Mouse (Mus musculus): ENCODE data around the gene Krt8. TPM values are rescaled to one million over a fixed set of nuclear protein-coding genes. Genes with fewer than 3 reads are reported as not detected.

Krt8 gene
- polyA plus RNA-seq, 1 experiment from 2014 or later = 27.2 TPM

DNA sequence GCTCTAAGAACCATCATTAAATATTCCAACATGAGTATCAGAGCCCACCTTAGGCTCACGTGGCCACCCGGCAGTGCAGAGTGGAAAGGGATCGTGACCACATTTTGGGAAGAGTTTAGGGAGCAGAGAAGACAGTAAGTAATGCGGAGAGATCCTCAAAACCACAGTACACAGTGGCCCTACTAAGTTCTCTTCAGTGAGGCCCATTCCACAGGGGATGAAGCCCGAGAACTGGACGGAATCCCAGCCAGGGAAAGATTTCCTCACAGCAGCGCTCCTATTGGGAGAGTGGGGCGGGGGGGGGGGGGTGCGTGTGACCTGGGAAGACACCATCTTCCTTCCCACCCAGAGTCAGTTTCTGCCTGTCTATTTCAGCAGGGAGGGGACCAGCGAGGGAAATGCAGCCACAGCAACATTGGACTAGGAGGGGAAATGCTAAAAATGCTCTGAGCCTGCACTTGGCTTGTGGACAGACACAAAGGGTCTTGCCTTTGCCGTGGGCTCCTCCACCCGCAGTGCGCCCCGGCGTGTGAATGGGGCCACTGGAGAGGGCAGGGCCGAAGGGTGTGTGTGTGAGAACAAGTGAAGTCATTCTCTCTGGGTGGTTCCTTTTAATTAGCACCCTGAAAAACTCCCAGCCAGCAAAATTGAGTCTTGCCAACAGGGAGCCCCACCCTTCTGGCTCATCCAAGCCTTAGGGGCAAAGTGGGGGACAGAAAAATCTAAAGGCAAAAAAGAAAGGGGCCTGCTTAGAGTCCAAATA, 30.0 kb downstream of the Krt8 start:
- Histone ChIP-seq H3K4me3 (no peak overlapping the region), H3K4me2 (no peak overlapping the region), H3K36me3 (no peaks in the 10 kb centered on the region), H3K27ac (ENCODE audit: poor library complexity, severe bottlenecking) (no peak overlapping the region), H3K9ac (no peak overlapping the region), H3K9me3 (replicated peaks) (no peaks in the 10 kb centered on the region), H3K4me1 (replicated peaks) (peaks cover 30% of the 10 kb centered on the region), H3K27me3 (replicated peaks) (peaks cover 23% of the 10 kb centered on the region)
- 60% methylated on average over 15 of the region's 16 CpGs for WGBS
- ATAC-seq (ENCODE audit: insufficient number of reproducible peaks, low FRiP score) = no peak

DNA sequence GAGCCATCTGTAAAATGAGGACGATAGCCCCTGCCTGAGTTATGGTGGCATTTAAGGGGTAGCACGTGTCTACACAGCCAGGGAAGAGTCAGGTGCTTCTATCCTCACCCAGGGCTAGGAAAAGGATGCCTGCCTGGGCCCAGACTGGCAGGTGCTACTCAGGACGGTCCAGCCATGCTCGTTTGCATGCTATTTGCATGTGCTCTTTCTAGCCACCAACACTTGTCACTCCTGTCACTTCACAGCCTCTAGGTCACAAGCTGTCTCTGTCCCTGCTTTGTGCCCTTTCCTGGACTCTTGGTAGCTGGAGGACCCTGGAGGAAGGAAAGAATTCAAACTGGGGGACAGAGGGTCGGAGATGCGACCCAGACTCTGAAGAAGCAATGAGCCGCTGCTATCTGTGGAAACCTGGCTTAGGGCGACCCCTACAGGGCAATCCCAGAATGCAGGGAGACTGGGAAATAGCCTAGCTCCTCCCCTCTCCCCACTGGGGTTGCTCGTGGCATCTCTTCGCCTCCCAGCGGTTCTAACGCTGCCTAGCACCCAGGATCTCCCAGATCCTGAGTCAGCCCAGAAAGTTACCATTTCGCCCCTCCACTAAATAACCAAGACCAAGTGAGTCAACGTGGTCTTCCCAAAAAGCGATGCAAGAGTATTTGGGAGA, 30.7 kb downstream of the Krt8 start:
- H3K36me3 ChIP-seq = no peaks in the 10 kb centered on the region
- H3K4me1 ChIP-seq (replicated peaks) = peaks cover 30% of the 10 kb centered on the region
- no peak overlapping the region for H3K9ac ChIP-seq
- H3K9me3 ChIP-seq (replicated peaks) = no peaks in the 10 kb centered on the region
- no peak overlapping the region for H3K27ac ChIP-seq (ENCODE audit: poor library complexity, severe bottlenecking)
- ATAC-seq (ENCODE audit: insufficient number of reproducible peaks, low FRiP score) = no peak
- H3K4me3 ChIP-seq = no peak overlapping the region
- WGBS = 11% methylated on average over 15 of the region's 15 CpGs
- H3K27me3 ChIP-seq (replicated peaks) = peaks cover 23% of the 10 kb centered on the region
- no peak overlapping the region for H3K4me2 ChIP-seq

- Histone ChIP-seq H3K4me1 (replicated peaks) (0 out of 2 replicates have a peak, but pooled peaks cover 4% of the 10 kb centered on the region), H3K36me3 (no peaks in the 10 kb centered on the region), H3K27me3 (replicated peaks) (peaks cover 19% of the 10 kb centered on the region), H3K4me2 (no peak overlapping the region), H3K4me3 (no peak overlapping the region), H3K9me3 (replicated peaks) (no peaks in the 10 kb centered on the region), H3K27ac (ENCODE audit: poor library complexity, severe bottlenecking) (no peak overlapping the region), H3K9ac (no peak overlapping the region)
- WGBS = 1% methylated on average over 3 of the region's 6 CpGs
- ATAC-seq (ENCODE audit: insufficient number of reproducible peaks, low FRiP score) = no peak
These were observed 33.7 kb downstream of the Krt8 start for GRCm38 (mm10) chr15:101970536-101970935.

- Histone ChIP-seq H3K9me3 (replicated peaks) (no peaks in the 10 kb centered on the region), H3K27ac (ENCODE audit: poor library complexity, severe bottlenecking) (no peak overlapping the region), H3K27me3 (replicated peaks) (peaks cover 17% of the 10 kb centered on the region), H3K36me3 (no peaks in the 10 kb centered on the region), H3K4me3 (no peak overlapping the region), H3K9ac (no peak overlapping the region), H3K4me2 (no peak overlapping the region), H3K4me1 (replicated peaks) (no peaks in the 10 kb centered on the region)
- ATAC-seq (ENCODE audit: insufficient number of reproducible peaks, low FRiP score) = no peak
- 63% methylated on average over 8 of the region's 8 CpGs for WGBS
These were observed 37.5 kb downstream of the Krt8 start for GRCm38 (mm10) chr15:101966808-101967207.

DNA sequence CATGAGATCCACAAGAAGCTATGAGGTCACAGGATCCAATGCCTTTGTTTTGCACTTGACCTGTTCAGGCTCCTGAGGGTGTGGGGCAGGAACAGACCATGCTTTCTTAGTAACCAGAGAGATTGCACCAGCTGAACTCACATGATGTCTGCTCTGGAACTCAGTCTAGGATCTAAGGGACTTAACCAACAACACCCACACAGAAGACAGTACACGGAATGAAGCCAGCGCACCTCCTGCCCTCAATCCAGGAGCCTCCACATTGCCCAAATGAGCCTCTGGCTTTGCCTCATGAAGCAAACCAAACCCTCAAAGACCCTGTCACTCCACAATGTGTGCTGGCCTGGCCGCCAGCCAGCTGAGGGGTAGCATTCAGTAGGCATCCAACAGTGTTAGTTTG, 45.4 kb downstream of the Krt8 start:
- Histone ChIP-seq H3K27ac (ENCODE audit: poor library complexity, severe bottlenecking) (no peak overlapping the region), H3K4me2 (no peak overlapping the region), H3K27me3 (replicated peaks) (peaks cover 19% of the 10 kb centered on the region), H3K4me3 (no peak overlapping the region), H3K4me1 (replicated peaks) (no peaks in the 10 kb centered on the region), H3K9me3 (replicated peaks) (no peaks in the 10 kb centered on the region), H3K9ac (no peak overlapping the region), H3K36me3 (no peaks in the 10 kb centered on the region)
- ATAC-seq (ENCODE audit: insufficient number of reproducible peaks, low FRiP score) = no peak
- 88% methylated on average over 3 of the region's 3 CpGs for WGBS

DNA sequence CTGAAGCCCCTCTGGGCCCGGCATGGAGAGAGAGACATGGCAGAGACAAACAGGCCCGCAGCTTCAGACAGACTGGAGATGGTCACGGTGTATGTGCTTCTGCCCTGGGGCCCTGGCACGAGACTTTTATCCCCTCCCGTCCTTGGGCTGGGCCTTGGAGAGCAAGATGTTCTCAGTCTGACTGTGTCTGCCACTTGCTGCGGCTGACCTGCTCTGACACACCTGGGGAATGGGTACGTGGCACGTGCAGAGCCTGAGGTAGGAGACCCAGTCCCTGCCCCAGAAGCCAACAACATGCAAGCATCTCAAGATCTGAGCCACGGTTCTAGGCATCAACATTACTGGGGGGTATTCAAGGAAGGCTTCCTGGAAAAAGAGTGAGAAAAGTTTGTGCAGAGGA, 50.1 kb downstream of the Krt8 start, which contains the start of gene Krt78:
Gene Krt78, minus strand, starts transcription at position 101 of the 400 bp plus-strand sequence.
- Histone ChIP-seq H3K27ac (ENCODE audit: poor library complexity, severe bottlenecking) (no peak within 1 kb of the TSS), H3K4me1 (replicated peaks) (no peaks in the 10 kb centered on the region), H3K27me3 (replicated peaks) (peaks cover 37% of the 10 kb centered on the region), H3K9ac (no peak within 1 kb of the TSS), H3K4me2 (no peak within 1 kb of the TSS), H3K36me3 (no peaks in the 10 kb centered on the region), H3K4me3 (no peak within 1 kb of the TSS), H3K9me3 (replicated peaks) (no peaks in the 10 kb centered on the region)
- WGBS = 78% methylated on average over 9 of the region's 9 CpGs
- no peak for ATAC-seq (ENCODE audit: insufficient number of reproducible peaks, low FRiP score)

GRCm38 (mm10) chr15:101952733-101953474, 51.4 kb downstream of the Krt8 start:
- Histone ChIP-seq H3K9ac (no peak overlapping the region), H3K9me3 (replicated peaks) (no peaks in the 10 kb centered on the region), H3K4me2 (no peak overlapping the region), H3K27me3 (replicated peaks) (peaks cover 47% of the 10 kb centered on the region), H3K27ac (ENCODE audit: poor library complexity, severe bottlenecking) (no peak overlapping the region), H3K4me1 (replicated peaks) (no peaks in the 10 kb centered on the region), H3K4me3 (no peak overlapping the region), H3K36me3 (no peaks in the 10 kb centered on the region)
- WGBS = 68% methylated on average over 7 of the region's 7 CpGs
- ATAC-seq (ENCODE audit: insufficient number of reproducible peaks, low FRiP score) = no peak

Other genes with a start within 250 kb of the Krt8 start
- gene Krt72, start 218.0 kb downstream of the Krt8 start, polyA plus RNA-seq (2016; fragmentation: Nextera tagmentation; extraction: Ambion mirVana) = not detected in 2 replicates
- not detected in 2 replicates for gene Krt73, start 202.1 kb downstream of the Krt8 start, polyA plus RNA-seq (2016; fragmentation: Nextera tagmentation; extraction: Ambion mirVana)
- gene Krt2, start 186.3 kb downstream of the Krt8 start, polyA plus RNA-seq (2016; fragmentation: Nextera tagmentation; extraction: Ambion mirVana) = not detected in 2 replicates
- 0.63 and 0.76 TPM in 2 replicates for gene Krt1, start 153.7 kb downstream of the Krt8 start, polyA plus RNA-seq (2016; fragmentation: Nextera tagmentation; extraction: Ambion mirVana)
- gene Krt77, start 134.8 kb downstream of the Krt8 start, polyA plus RNA-seq (2016; fragmentation: Nextera tagmentation; extraction: Ambion mirVana) = not detected in 2 replicates
- gene Krt76, start 111.6 kb downstream of the Krt8 start, polyA plus RNA-seq (2016; fragmentation: Nextera tagmentation; extraction: Ambion mirVana) = not detected in 2 replicates
- gene Krt4, start 79.7 kb downstream of the Krt8 start, polyA plus RNA-seq (2016; fragmentation: Nextera tagmentation; extraction: Ambion mirVana) = not detected in 2 replicates
- 1.2 and 1.6 TPM in 2 replicates for gene Krt79, start 64.2 kb downstream of the Krt8 start, polyA plus RNA-seq (2016; fragmentation: Nextera tagmentation; extraction: Ambion mirVana)
- not detected in 2 replicates for gene Krt78, start 50.2 kb downstream of the Krt8 start, polyA plus RNA-seq (2016; fragmentation: Nextera tagmentation; extraction: Ambion mirVana)
- 30.8 and 38.0 TPM in 2 replicates for gene Krt18, start 23.7 kb upstream of the Krt8 start, polyA plus RNA-seq (2016; fragmentation: Nextera tagmentation; extraction: Ambion mirVana)
- gene Eif4b, start 69.3 kb upstream of the Krt8 start, polyA plus RNA-seq (2016; fragmentation: Nextera tagmentation; extraction: Ambion mirVana) = 79.9 and 80.2 TPM in 2 replicates
- 35.3 and 38.7 TPM in 2 replicates for gene Tns2, start 95.9 kb upstream of the Krt8 start, polyA plus RNA-seq (2016; fragmentation: Nextera tagmentation; extraction: Ambion mirVana)
- gene Spryd3, start 131.8 kb upstream of the Krt8 start, polyA plus RNA-seq (2016; fragmentation: Nextera tagmentation; extraction: Ambion mirVana) = 19.8 and 20.9 TPM in 2 replicates
- gene Igfbp6, start 139.9 kb upstream of the Krt8 start, polyA plus RNA-seq (2016; fragmentation: Nextera tagmentation; extraction: Ambion mirVana) = 1.7 and 2.5 TPM in 2 replicates
- gene Soat2, start 146.0 kb upstream of the Krt8 start, polyA plus RNA-seq (2016; fragmentation: Nextera tagmentation; extraction: Ambion mirVana) = 0.87 and 1.2 TPM in 2 replicates
- gene Zfp740, start 198.8 kb upstream of the Krt8 start, polyA plus RNA-seq (2016; fragmentation: Nextera tagmentation; extraction: Ambion mirVana) = 47.3 and 48.6 TPM in 2 replicates
- gene Csad, start 200.2 kb upstream of the Krt8 start, polyA plus RNA-seq (2016; fragmentation: Nextera tagmentation; extraction: Ambion mirVana) = 39.1 and 39.4 TPM in 2 replicates
- 0.38 and 0.72 TPM in 2 replicates for gene Itgb7, start 227.5 kb upstream of the Krt8 start, polyA plus RNA-seq (2016; fragmentation: Nextera tagmentation; extraction: Ambion mirVana)

Data from heart, embryonic 12.5 days (tissue).